Mouse (Mus musculus) sigmoid colon, adult 10 weeks (tissue): ENCODE data around the gene Bcl3. TPM values are rescaled to one million over a fixed set of nuclear protein-coding genes. Genes with fewer than 3 reads are reported as not detected.

Experiments used
- polyA plus RNA-seq: library from polyadenylated mRNA; stranded (reverse); fragments of 350-450 nt; fragmentation: Illumina TruSeq; extraction: RNeasy Lipid Tissue Mini Kit (QIAGEN cat#74804); gene quantifications from one replicate; pipeline ENCODE4 v1.2.3, GENCODE M21; 2014; ENCODE audit warnings: low read depth, low replicate concordance

The Bcl3 gene
- 1.9 TPM for polyA plus RNA-seq

DNA sequence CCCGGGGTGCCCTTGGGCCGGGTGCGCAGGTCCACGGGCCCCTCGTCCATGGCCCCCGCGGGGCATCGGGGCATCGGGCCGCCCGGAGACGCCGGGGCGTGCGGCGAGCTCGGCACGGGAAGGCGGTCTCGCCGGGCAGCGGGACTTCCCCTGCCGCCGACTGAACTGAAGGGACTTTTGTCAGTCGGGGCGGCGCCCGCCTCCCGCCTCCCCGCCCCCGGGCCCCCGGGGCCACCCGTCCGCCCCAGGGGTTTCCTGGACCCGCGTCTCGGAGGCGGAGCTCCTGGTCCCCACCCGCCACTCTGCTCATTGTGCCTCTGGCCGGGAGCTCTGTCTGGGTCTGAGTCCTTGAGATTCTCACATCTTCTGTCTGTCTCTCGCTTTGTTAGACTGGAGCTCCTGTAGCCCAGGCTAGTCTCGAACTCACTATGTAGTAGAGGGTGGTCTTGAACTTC lies at the start of gene Bcl3:
TSS of gene Bcl3 (minus strand) at position 167 of the 455 bp plus-strand sequence.

DNA sequence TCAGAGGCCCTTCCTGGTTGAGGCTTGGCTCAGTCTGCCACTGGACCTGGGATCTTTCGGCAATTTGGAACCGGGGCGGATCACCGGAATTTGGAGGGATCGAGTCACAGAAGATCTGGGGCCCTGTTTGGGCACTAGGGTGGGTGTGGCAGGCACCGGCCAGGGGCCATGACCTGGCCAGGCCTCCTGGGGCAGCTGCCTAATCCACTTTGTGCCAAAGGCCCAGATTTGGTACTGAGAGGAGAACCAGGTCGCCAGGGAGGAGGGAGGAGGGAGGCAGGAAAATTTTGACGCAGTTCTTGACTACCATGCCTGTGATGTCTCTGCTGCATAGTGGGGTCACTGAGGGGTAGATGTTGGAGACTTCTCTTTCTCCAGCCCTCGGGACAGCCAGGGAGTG lies 38.6 kb upstream of the Bcl3 start, which contains the start of gene Ceacam16:
TSS of gene Ceacam16 (minus strand) at position 101 of the 400 bp plus-strand sequence.

GRCm38 (mm10) chr7:19851858-19852570 lies 29.4 kb upstream of the Bcl3 start, which contains the start of gene Gm19345:
Gm19345 (plus strand) TSS chr7:19852003.

DNA sequence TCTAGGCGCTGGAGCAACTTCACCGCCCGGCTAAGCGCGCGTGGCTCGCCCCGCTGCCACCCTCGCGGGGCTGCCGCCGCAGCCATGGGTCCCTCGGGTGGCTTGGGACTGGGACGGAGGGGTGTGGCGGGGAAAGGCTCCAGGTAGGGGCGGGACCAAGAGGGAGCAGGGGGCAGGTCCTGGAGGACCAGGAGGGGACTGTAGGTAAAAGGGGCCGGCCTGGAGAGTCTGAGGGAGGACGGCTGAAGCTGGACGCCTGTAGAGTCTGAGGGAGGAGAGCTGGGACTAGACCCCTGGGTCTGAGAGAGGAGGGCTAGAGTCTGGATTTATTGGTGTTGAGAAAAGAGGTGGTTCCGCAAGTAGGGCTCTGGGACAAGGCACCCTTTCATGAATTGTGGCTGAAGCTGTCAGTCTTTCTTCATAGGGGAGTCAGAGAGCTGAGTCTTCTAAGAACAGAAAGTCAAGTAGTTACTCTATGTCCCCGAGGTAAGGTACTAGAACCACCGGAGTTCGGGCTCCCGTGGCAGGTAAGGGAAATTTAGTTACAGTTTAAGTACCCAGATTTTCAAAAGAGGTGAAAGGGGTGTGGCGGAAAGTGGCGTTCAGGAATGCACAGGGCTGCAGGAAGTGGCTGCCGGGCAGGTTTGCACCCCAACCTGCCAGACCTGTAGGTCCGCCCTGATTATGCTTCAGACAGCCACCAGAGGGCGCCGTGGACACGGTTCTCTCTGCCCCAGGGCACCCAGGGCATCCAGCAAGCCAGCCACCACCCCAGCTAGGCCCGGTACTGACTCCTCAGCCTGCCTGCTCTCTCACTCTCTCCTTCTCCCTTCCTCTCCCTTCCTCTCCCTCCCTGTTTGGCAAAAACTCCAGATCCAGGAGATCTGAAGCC lies 25.6 kb downstream of the Bcl3 start, which contains the start of gene Cblc:
TSS of gene Cblc (minus strand) at position 113 of the 892 bp plus-strand sequence.

DNA sequence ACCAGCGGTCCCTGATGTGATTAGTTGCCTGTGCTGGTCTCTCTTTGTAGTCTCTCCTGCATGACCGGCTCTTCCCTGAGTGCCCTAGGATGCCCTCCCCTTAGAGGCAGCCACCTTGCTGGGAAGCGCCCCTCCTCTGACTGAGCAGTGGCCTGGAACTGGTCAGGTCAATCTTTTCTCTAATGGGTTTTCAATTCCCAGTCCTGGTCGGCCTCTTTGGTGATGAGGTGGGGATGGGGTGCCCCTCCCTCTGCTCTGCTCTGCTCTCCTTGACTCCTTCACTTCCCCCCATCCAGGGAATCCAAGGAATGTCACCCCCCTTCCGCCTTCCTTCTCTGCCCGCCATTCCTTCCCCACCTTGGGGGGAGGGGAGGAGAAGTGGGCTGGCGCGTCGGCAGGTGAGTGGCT lies 51.6 kb downstream of the Bcl3 start, which contains the start of gene Bcam:
TSS of gene Bcam (minus strand) at position 33 of the 408 bp plus-strand sequence.

Other genes starting within 250 kb of the Bcl3 start
- gene Zfp296, start 245.5 kb downstream of the Bcl3 start, polyA plus RNA-seq: not detected
- gene Gemin7, start 245.2 kb downstream of the Bcl3 start, polyA plus RNA-seq: 12.7 TPM
- 7.1 TPM for gene Clasrp, start 218.3 kb downstream of the Bcl3 start, polyA plus RNA-seq
- 5.0 TPM for gene Relb, start 193.3 kb downstream of the Bcl3 start, polyA plus RNA-seq
- gene Clptm1, start 157.7 kb downstream of the Bcl3 start, polyA plus RNA-seq: 24.0 TPM
- gene Apoc2, start 144.8 kb downstream of the Bcl3 start, polyA plus RNA-seq: not detected
- 0.98 TPM for gene Gm44805, start 141.3 kb downstream of the Bcl3 start, polyA plus RNA-seq
- not detected for gene Apoc4, start 141.3 kb downstream of the Bcl3 start, polyA plus RNA-seq
- not detected for gene Apoc1, start 130.1 kb downstream of the Bcl3 start, polyA plus RNA-seq
- 3.8 TPM for gene Apoe, start 123.6 kb downstream of the Bcl3 start, polyA plus RNA-seq
- 0.82 TPM for gene Tomm40, start 107.3 kb downstream of the Bcl3 start, polyA plus RNA-seq
- gene Nectin2, start 72.3 kb downstream of the Bcl3 start, polyA plus RNA-seq: 5.2 TPM
- not detected for gene Bcam, start 51.8 kb downstream of the Bcl3 start, polyA plus RNA-seq
- 5.7 TPM for gene Cblc, start 26.0 kb downstream of the Bcl3 start, polyA plus RNA-seq
- not detected for gene Gm19345, start 29.2 kb upstream of the Bcl3 start, polyA plus RNA-seq
- not detected for gene Ceacam16, start 38.5 kb upstream of the Bcl3 start, polyA plus RNA-seq
- not detected for gene Ceacam19, start 65.2 kb upstream of the Bcl3 start, polyA plus RNA-seq
- 27.6 TPM for gene Pvr, start 98.4 kb upstream of the Bcl3 start, polyA plus RNA-seq
- gene Igsf23, start 128.0 kb upstream of the Bcl3 start, polyA plus RNA-seq: 1.5 TPM
- gene Ceacam20, start 142.6 kb upstream of the Bcl3 start, polyA plus RNA-seq: 112 TPM
- gene Nlrp9b, start 168.7 kb upstream of the Bcl3 start, polyA plus RNA-seq: 233 TPM